Mouse (Mus musculus) lung, adult 2 months (tissue): ENCODE results near the gene Pfdn4.

ENCODE experiments used
- CTCF ChIP-seq: fragments of 200-500 bp; IDR thresholded peaks from 2 replicates; pipeline ENCODE4 v1.5.1; 2011; ENCODE audit warnings: mild to moderate bottlenecking, low read length, control low read depth; ENCODE audit not compliant: insufficient read depth
- POLR2A ChIP-seq: fragments of 200-500 bp; IDR thresholded peaks from 2 replicates; pipeline ENCODE4 v1.6.1; 2011; ENCODE audit warnings: low read depth, mild to moderate bottlenecking, control low read depth, low read length, borderline replicate concordance; ENCODE audit errors: extremely low read depth

DNA sequence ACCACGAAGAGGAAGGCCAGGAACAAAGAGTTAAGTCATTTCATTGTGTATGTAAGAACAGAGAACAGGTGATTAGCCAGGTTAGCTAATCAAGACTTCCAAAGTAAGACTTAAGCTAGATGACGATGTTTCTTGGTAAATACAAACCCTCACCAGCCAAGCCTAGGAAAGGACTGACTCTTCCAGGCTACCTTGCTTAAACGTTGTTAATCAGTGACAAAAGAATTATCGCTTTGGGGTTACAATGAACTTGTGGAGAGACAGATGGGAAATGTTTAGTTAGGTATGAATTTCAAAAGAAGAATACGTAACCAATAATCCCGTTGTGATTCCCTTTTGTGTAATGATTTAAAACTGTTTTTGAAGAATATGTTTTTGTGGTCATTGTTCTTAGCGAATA lies 48.7 kb downstream of the Pfdn4 start:
- TF ChIP-seq CTCF (no peak), POLR2A (no peak)
